Mouse (Mus musculus) E14TG2a.4 (cell line): ENCODE measurements around the gene Chrna9.

Experiments
- H3K27me3 ChIP-seq: 2 replicates; pipeline ENCODE4 v1.6.1; 2014; ENCODE audit warnings: low read length, control low read depth; ENCODE audit not compliant: insufficient read depth
- H3K36me3 ChIP-seq: 2 replicates; pipeline ENCODE4 v1.6.1; 2014; ENCODE audit warnings: low read length, control low read depth; ENCODE audit not compliant: insufficient read depth
- H3K4me1 ChIP-seq: replicated peaks from 2 replicates; pipeline ENCODE4 v1.6.1; 2014; ENCODE audit warnings: low read depth, low read length, control low read depth
- H3K4me3 ChIP-seq: replicated peaks from 2 replicates; pipeline ENCODE4 v1.5.1; 2014; ENCODE audit warnings: mild to moderate bottlenecking, low read length
- H3K9me3 ChIP-seq: 2 replicates; pipeline ENCODE4 v1.6.1; 2014; ENCODE audit warnings: low read length, control low read depth
- CTCF ChIP-seq: conservative IDR thresholded peaks from 2 replicates; pipeline ENCODE4 v1.5.1; 2014; ENCODE audit warnings: low read length
- NANOG ChIP-seq: IDR thresholded peaks from 2 replicates; pipeline ENCODE4 v1.6.1; 2014; ENCODE audit warnings: borderline replicate concordance, low read length, mixed read lengths
- POU5F1 ChIP-seq: IDR thresholded peaks from 2 replicates; pipeline ENCODE4 v1.6.1; 2014; ENCODE audit warnings: low read length, borderline replicate concordance

The Chrna9 gene

GRCm38 (mm10) chr5:65934783-65935182 lies at the start of gene Chrna9:
Gene Chrna9 (plus strand): TSS chr5:65934921.
- Histone ChIP-seq H3K27me3 (peaks cover 5% of the 10 kb centered on the region; the same call in 1 of the 2 replicates), H3K9me3 (no peaks in the 10 kb centered on the region), H3K4me1 (peaks cover 8% of the 10 kb centered on the region), H3K4me3 (no peak within 1 kb of the TSS), H3K36me3 (no peaks in the 10 kb centered on the region)
- TF ChIP-seq NANOG, result no peak
- TF ChIP-seq POU5F1, result no peak
- TF ChIP-seq CTCF, result no peak

- no peaks in the 10 kb centered on the region for H3K4me1 ChIP-seq
- TF ChIP-seq POU5F1 (no peak), NANOG (no peak)
- no peaks in the 10 kb centered on the region for H3K36me3 ChIP-seq
- no peak overlapping the region for H3K4me3 ChIP-seq
- peaks cover 5% of the 10 kb centered on the region; the same call in 1 of the 2 replicates for H3K27me3 ChIP-seq
- H3K9me3 ChIP-seq, result no peaks in the 10 kb centered on the region
Measured at GRCm38 (mm10) chr5:65885699-65886443, 48.9 kb upstream of the Chrna9 start.

DNA sequence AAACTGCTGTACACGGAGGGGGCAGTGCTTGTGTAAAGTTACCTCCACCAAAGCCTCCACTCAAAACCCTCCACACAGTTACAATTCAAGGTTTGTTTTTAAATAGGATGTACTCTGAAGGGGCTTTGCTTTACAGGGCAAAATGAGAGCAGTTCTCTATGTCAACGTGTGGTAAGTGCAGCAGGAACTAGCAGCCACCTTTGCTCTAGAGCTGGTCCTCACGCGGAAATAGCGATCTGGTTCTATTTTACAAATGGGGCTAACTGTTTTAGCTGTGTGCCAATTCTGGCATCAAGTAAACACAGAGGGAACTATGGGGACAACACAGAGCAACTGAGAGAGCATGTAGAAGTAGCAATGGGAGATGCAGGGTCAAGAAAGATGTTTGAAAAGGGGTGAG lies 46.6 kb upstream of the Chrna9 start:
- no peak for TF ChIP-seq POU5F1
- no peak for TF ChIP-seq CTCF
- no peak for TF ChIP-seq NANOG
- H3K4me1 ChIP-seq, result no peaks in the 10 kb centered on the region
- no peak overlapping the region for H3K4me3 ChIP-seq
- H3K36me3 ChIP-seq, result no peaks in the 10 kb centered on the region
- H3K27me3 ChIP-seq, result peaks cover 16% of the 10 kb centered on the region; the same call in 1 of the 2 replicates
- no peaks in the 10 kb centered on the region for H3K9me3 ChIP-seq

- H3K9me3 ChIP-seq, result no peaks in the 10 kb centered on the region
Measured at GRCm38 (mm10) chr5:65888998-65889397, 45.7 kb upstream of the Chrna9 start.

GRCm38 (mm10) chr5:65891251-65891826 lies 43.4 kb upstream of the Chrna9 start:
- Histone ChIP-seq H3K4me3 (no peak overlapping the region), H3K36me3 (no peaks in the 10 kb centered on the region), H3K9me3 (no peaks in the 10 kb centered on the region), H3K27me3 (peaks cover 19% of the 10 kb centered on the region; the same call in 1 of the 2 replicates), H3K4me1 (no peaks in the 10 kb centered on the region)
- TF ChIP-seq CTCF, result no peak
- TF ChIP-seq NANOG, result no peak
- TF ChIP-seq POU5F1, result no peak

More at GRCm38 (mm10) chr5:65888998-65889397, 45.7 kb upstream of the Chrna9 start:
- Histone ChIP-seq H3K4me3 (no peak overlapping the region), H3K36me3 (no peaks in the 10 kb centered on the region), H3K27me3 (peaks cover 16% of the 10 kb centered on the region; the same call in 1 of the 2 replicates), H3K4me1 (no peaks in the 10 kb centered on the region)
- TF ChIP-seq CTCF, result no peak
- TF ChIP-seq NANOG, result no peak
- TF ChIP-seq POU5F1, result no peak

GRCm38 (mm10) chr5:65895121-65895692 lies 39.5 kb upstream of the Chrna9 start:
- H3K9me3 ChIP-seq, result no peaks in the 10 kb centered on the region
- TF ChIP-seq POU5F1 (no peak), CTCF (no peak), NANOG (no peak)
- no peak overlapping the region for H3K4me3 ChIP-seq
- H3K36me3 ChIP-seq, result no peaks in the 10 kb centered on the region
- no peaks in the 10 kb centered on the region for H3K4me1 ChIP-seq
- peaks cover 13% of the 10 kb centered on the region; the same call in 1 of the 2 replicates for H3K27me3 ChIP-seq

DNA sequence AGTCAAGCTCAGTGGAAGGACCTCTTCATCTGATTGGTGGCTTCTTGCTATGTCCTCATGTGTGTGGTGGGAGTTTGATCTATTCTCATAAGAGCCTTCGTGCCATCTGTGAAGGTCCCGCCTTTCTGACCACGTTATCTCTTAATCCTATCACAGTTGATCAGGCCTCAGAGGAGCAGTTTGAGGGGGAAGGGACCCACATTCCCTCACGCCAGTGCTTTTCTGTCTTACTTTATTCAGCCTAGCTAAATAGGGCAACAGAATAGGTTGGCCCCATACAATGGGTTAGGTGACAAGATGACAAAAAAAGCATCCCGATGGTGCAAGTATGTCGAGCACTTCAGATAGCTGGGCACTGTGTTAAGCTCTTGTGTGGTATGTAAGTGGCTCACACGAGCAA lies 39.0 kb upstream of the Chrna9 start:
- Histone ChIP-seq H3K9me3 (no peaks in the 10 kb centered on the region), H3K27me3 (peaks cover 13% of the 10 kb centered on the region; the same call in 1 of the 2 replicates), H3K4me3 (no peak overlapping the region), H3K4me1 (no peaks in the 10 kb centered on the region; the same call in 1 of the 2 replicates), H3K36me3 (no peaks in the 10 kb centered on the region)
- no peak for TF ChIP-seq POU5F1

DNA sequence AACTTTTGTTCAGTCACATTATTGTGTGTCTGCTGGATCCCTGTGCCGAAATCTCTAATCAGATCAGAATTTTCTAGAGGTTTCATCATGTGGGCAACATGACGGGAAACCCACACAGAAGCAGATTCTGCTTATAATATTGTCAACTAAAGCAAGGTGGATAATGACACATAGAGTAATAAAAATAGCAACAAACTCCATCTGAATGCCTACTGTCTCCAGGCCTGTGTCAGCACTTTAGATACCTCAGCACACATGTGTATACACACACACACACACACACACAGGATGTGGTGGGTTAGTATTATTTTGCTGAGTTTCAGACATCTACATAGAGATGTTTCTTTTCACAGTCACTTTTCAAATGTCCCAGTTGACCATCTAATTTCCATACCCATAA lies 37.0 kb upstream of the Chrna9 start:
- Histone ChIP-seq H3K36me3 (no peaks in the 10 kb centered on the region), H3K4me3 (no peak overlapping the region), H3K27me3 (peaks cover 6% of the 10 kb centered on the region; the same call in 1 of the 2 replicates), H3K4me1 (peaks cover 6% of the 10 kb centered on the region; the same call in 1 of the 2 replicates), H3K9me3 (no peaks in the 10 kb centered on the region)
- no peak for TF ChIP-seq NANOG
